Mouse (Mus musculus) lung, embryonic 15.5 days (tissue): ENCODE data around the gene Aldh1b1. TPM values are rescaled to one million over a fixed set of nuclear protein-coding genes. Genes with fewer than 3 reads are reported as not detected.

Source experiments
- ATAC-seq: fragments of 200-750 bp; cut with Nextera tagmentation; 2 replicates; pipeline ENCODE4 v1.8.0; 2017; ENCODE audit warnings: moderate number of reproducible peaks, borderline replicate concordance; ENCODE audit not compliant: low FRiP score, low TSS enrichment; ENCODE audit errors: extremely low read depth
- H3K27ac ChIP-seq: fragments of 300-500 bp; sonication (generic); 2 replicates; pipeline ENCODE4 v1.5.1; 2015; ENCODE audit warnings: moderate library complexity, mild to moderate bottlenecking, inconsistent platforms
- H3K27me3 ChIP-seq: fragments of 300-500 bp; sonication (generic); 2 replicates; pipeline ENCODE4 v1.6.1; 2015; ENCODE audit warnings: inconsistent platforms
- H3K36me3 ChIP-seq: fragments of 300-500 bp; sonication (generic); 2 replicates; pipeline ENCODE4 v1.6.1; 2015; ENCODE audit warnings: inconsistent platforms
- H3K4me1 ChIP-seq: fragments of 300-500 bp; sonication (generic); 2 replicates; pipeline ENCODE4 v1.6.1; 2015; ENCODE audit warnings: inconsistent platforms
- H3K4me2 ChIP-seq: fragments of 300-500 bp; sonication (generic); 2 replicates; pipeline ENCODE4 v1.6.1; 2015; ENCODE audit warnings: inconsistent platforms, mild to moderate bottlenecking, moderate library complexity
- H3K4me3 ChIP-seq: fragments of 300-500 bp; sonication (generic); 2 replicates; pipeline ENCODE4 v1.5.1; 2015; ENCODE audit warnings: mild to moderate bottlenecking, inconsistent platforms
- H3K9ac ChIP-seq: fragments of 300-500 bp; sonication (generic); 2 replicates; pipeline ENCODE4 v1.6.1; 2015; ENCODE audit warnings: inconsistent platforms
- H3K9me3 ChIP-seq: fragments of 300-500 bp; sonication (generic); 2 replicates; pipeline ENCODE4 v1.6.1; 2016; ENCODE audit warnings: inconsistent platforms
- WGBS: fragments of 180-500 bp; shearing (Covaris S2); methylation state at CpG from one replicate; pipeline ENCODE4 v1.1.7; 2015; 5-methylcytosine and 5-hydroxymethylcytosine counted together
- polyA plus RNA-seq: library from polyadenylated mRNA; unstranded; fragments of >200 nt; fragmentation: Nextera tagmentation; extraction: Ambion mirVana; gene quantifications from 2 replicates; pipeline ENCODE4 v1.2.1, GENCODE M21; 2015

Gene Aldh1b1
- polyA plus RNA-seq, 1 experiment from 2014 or later, result 12.4 TPM

DNA sequence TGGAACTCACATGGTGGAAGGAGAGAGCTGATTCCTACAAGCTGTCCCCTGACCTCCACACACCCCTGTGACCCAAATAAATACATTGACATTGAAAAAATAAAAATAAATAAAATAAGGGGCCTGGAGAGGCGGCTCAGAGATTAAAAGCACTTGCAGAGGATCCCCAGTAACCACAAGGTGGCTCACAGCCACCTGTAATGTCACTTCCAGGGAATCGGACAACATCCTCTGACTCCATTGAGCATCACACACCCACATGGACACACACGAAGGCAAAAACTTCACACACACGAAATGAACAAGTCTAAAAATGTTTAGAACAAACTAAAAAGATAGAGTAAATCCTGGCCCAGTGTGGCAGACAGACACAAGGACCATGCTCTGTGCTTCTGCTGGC, 12.1 kb upstream of the Aldh1b1 start:
- no peak for ATAC-seq
- Histone ChIP-seq H3K27ac (no peak overlapping the region), H3K9me3 (no peaks in the 10 kb centered on the region), H3K36me3 (no peaks in the 10 kb centered on the region), H3K4me1 (peaks cover 9% of the 10 kb centered on the region), H3K9ac (no peak overlapping the region), H3K4me3 (no peak overlapping the region), H3K27me3 (peaks cover 3% of the 10 kb centered on the region; the same call in 1 of the 2 replicates), H3K4me2 (no peak overlapping the region)
- 43% methylated on average over 4 of the region's 4 CpGs for WGBS

DNA sequence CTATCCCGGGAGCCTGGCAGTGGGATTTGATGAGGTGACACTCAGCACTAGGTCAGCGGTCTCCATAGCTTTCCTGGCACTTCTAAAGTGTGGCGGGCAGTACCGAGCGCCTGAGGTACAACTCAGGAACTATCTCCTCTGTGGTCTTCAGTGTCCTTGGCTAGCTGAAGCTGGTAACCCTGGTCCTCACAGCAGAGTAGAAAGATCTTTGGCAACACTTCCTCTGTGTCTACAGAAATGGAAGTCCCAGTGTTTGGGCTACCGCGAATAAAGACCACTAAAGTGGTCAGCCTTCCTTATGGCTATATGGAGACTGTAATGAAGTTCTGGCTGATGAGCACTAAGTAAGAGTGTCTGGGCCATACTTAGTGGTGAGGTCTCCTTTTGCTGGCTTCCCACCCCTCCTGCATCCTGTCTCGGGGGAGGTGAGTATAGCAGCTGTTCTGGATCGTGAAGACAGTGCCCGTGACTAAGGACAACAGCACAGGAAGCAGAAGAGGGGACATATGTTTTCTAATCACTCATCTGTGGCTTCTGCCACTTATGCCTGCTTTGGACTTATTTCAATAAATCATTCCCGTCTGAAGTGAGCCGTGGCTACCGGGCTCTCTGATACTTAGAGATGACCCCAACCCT, 10.3 kb upstream of the Aldh1b1 start:
- Histone ChIP-seq H3K4me1 (peaks cover 9% of the 10 kb centered on the region), H3K4me3 (no peak overlapping the region), H3K9ac (no peak overlapping the region), H3K36me3 (no peaks in the 10 kb centered on the region), H3K9me3 (no peaks in the 10 kb centered on the region), H3K27ac (no peak overlapping the region), H3K4me2 (no peak overlapping the region), H3K27me3 (peaks cover 3% of the 10 kb centered on the region; the same call in 1 of the 2 replicates)
- no peak for ATAC-seq
- 62% methylated on average over 13 of the region's 13 CpGs for WGBS

GRCm38 (mm10) chr4:45789263-45789958, 9.4 kb upstream of the Aldh1b1 start:
- Histone ChIP-seq H3K4me1 (peaks cover 9% of the 10 kb centered on the region), H3K27me3 (peaks cover 3% of the 10 kb centered on the region; the same call in 1 of the 2 replicates), H3K27ac (no peak overlapping the region), H3K36me3 (no peaks in the 10 kb centered on the region), H3K9ac (no peak overlapping the region), H3K4me2 (no peak overlapping the region), H3K9me3 (no peaks in the 10 kb centered on the region), H3K4me3 (no peak overlapping the region)
- WGBS, result 34% methylated on average over 13 of the region's 13 CpGs
- ATAC-seq, result no peak

GRCm38 (mm10) chr4:45790018-45790417, 8.8 kb upstream of the Aldh1b1 start:
- no peak overlapping the region for H3K27ac ChIP-seq
- no peak overlapping the region for H3K4me2 ChIP-seq
- ATAC-seq, result no peak
- no peaks in the 10 kb centered on the region for H3K36me3 ChIP-seq
- no peaks in the 10 kb centered on the region for H3K9me3 ChIP-seq
- no peak overlapping the region for H3K4me3 ChIP-seq
- peaks cover 3% of the 10 kb centered on the region; the same call in 1 of the 2 replicates for H3K27me3 ChIP-seq
- H3K4me1 ChIP-seq, result peaks cover 9% of the 10 kb centered on the region
- no peak overlapping the region for H3K9ac ChIP-seq
- WGBS, result 46% methylated on average over 2 of the region's 2 CpGs

DNA sequence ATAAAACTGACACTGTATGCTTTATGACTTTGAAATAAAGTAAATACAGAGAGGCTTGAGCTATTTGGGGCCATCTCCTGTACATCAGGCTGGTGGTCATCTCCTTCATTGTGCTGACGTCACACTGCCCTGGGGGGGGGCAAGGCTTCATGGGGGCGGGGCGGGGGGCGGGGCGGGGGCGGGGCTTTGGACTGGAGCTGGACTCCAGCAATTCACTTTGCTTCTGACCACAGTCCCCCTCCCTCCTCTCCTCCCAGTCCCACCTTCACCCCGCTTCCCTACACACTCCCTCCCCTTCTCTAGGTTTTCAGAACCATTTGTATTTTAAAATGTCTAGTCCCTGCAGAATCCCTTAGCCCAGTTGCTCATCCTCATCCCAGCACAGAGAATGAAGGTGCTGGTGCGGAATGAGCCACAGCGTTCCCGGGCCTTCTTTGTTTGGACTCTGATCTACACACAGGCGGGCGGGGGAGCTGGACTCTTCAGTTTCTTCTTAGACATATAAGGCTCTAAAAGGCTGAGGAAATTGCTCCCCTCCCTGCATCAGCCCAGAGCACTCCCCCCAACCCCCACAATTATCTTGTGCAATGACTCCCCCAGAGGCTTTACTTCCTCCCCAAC, 3.5 kb upstream of the Aldh1b1 start:
- peak; percentile 66 for ATAC-seq
- peaks cover 13% of the 10 kb centered on the region for H3K4me1 ChIP-seq

DNA sequence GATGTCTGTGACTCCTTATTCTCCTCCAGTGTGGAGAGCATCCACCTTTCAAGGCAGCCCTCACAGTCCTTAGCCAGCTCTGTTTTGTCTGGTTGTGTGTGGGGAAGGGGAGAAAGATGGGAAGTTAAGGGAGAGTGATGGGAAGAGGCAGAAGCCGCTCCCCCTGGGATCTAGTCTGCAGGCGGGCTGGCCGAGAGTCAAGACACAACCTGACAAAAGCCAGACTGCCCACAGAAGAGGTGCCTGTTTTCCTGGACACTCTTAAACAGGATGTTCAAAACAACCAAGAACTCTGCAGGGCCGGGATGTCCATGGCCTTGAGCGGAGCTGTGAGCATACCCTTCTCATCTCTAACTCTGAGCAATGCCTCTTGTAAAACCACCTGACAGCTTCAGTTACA, 2.1 kb upstream of the Aldh1b1 start:
- Histone ChIP-seq H3K9me3 (no peaks in the 10 kb centered on the region), H3K27me3 (peaks cover 6% of the 10 kb centered on the region; the same call in 1 of the 2 replicates), H3K9ac (no peak overlapping the region), H3K4me3 (no peak overlapping the region), H3K36me3 (no peaks in the 10 kb centered on the region), H3K4me1 (peaks cover 13% of the 10 kb centered on the region), H3K27ac (no peak overlapping the region), H3K4me2 (no peak overlapping the region)
- no peak for ATAC-seq
- WGBS, result 51% methylated on average over 5 of the region's 5 CpGs

More for the DNA sequence above, 3.5 kb upstream of the Aldh1b1 start:
- peak overlapping the region; percentile 32 for H3K4me3 ChIP-seq
- no peaks in the 10 kb centered on the region for H3K36me3 ChIP-seq
- H3K4me2 ChIP-seq, result peak overlapping the region; percentile 61
- 3% methylated on average over 12 of the region's 12 CpGs for WGBS
- no peak overlapping the region; the same call in 1 of the 2 replicates for H3K9ac ChIP-seq
- H3K9me3 ChIP-seq, result no peaks in the 10 kb centered on the region
- peaks cover 6% of the 10 kb centered on the region; the same call in 1 of the 2 replicates for H3K27me3 ChIP-seq
- peak overlapping the region; percentile 39; the same call in 1 of the 2 replicates for H3K27ac ChIP-seq

GRCm38 (mm10) chr4:45799956-45800537, 1.2 kb downstream of the Aldh1b1 start:
- WGBS, result 44% methylated on average over 3 of the region's 3 CpGs
- Histone ChIP-seq H3K36me3 (no peaks in the 10 kb centered on the region), H3K27ac (no peak overlapping the region), H3K9me3 (no peaks in the 10 kb centered on the region), H3K4me1 (peaks cover 13% of the 10 kb centered on the region), H3K4me3 (no peak overlapping the region), H3K9ac (no peak overlapping the region), H3K27me3 (peaks cover 6% of the 10 kb centered on the region; the same call in 1 of the 2 replicates), H3K4me2 (no peak overlapping the region)
- ATAC-seq, result no peak

- 89% methylated on average over 14 of the region's 14 CpGs for WGBS
- H3K27ac ChIP-seq, result no peak overlapping the region
- H3K4me1 ChIP-seq, result peaks cover 6% of the 10 kb centered on the region
- no peak for ATAC-seq
- H3K4me3 ChIP-seq, result no peak overlapping the region
- H3K4me2 ChIP-seq, result no peak overlapping the region
- H3K9ac ChIP-seq, result no peak overlapping the region
- no peaks in the 10 kb centered on the region for H3K36me3 ChIP-seq
- H3K27me3 ChIP-seq, result no peaks in the 10 kb centered on the region
- no peaks in the 10 kb centered on the region for H3K9me3 ChIP-seq
These were observed 4.1 kb downstream of the Aldh1b1 start for GRCm38 (mm10) chr4:45802900-45803299.

- Histone ChIP-seq H3K4me2 (no peak overlapping the region), H3K36me3 (no peaks in the 10 kb centered on the region), H3K4me1 (no peaks in the 10 kb centered on the region), H3K9ac (no peak overlapping the region), H3K9me3 (no peaks in the 10 kb centered on the region), H3K4me3 (no peak overlapping the region), H3K27me3 (no peaks in the 10 kb centered on the region), H3K27ac (no peak overlapping the region)
- 49% methylated on average over 7 of the region's 7 CpGs for WGBS
- no peak for ATAC-seq
These were observed 9.2 kb downstream of the Aldh1b1 start for GRCm38 (mm10) chr4:45808034-45808433.

- Histone ChIP-seq H3K9ac (no peak overlapping the region), H3K36me3 (no peaks in the 10 kb centered on the region), H3K27me3 (no peaks in the 10 kb centered on the region), H3K4me1 (no peaks in the 10 kb centered on the region), H3K27ac (no peak overlapping the region), H3K4me2 (no peak overlapping the region), H3K4me3 (no peak overlapping the region), H3K9me3 (no peaks in the 10 kb centered on the region)
- no peak for ATAC-seq
- WGBS, result 20% methylated on average over 8 of the region's 8 CpGs
These were observed 12.4 kb downstream of the Aldh1b1 start for GRCm38 (mm10) chr4:45811250-45811649.

- no peak for ATAC-seq
- Histone ChIP-seq H3K4me1 (peaks cover 22% of the 10 kb centered on the region), H3K36me3 (no peaks in the 10 kb centered on the region), H3K4me2 (no peak overlapping the region), H3K9me3 (no peaks in the 10 kb centered on the region), H3K4me3 (no peak overlapping the region), H3K9ac (no peak overlapping the region), H3K27me3 (no peaks in the 10 kb centered on the region; the same call in 1 of the 2 replicates), H3K27ac (no peak overlapping the region)
- WGBS, result 46% methylated on average over 7 of the region's 7 CpGs
These were observed 16.7 kb downstream of the Aldh1b1 start for GRCm38 (mm10) chr4:45815542-45815941.
